Mouse (Mus musculus) lung, embryonic 14.5 days (tissue): ENCODE data around the gene Catsper3. TPM values are rescaled to one million over a fixed set of nuclear protein-coding genes. Genes with fewer than 3 reads are reported as not detected.

Experiments
- ATAC-seq: fragments of 200-750 bp; cut with Nextera tagmentation; 2 replicates; pipeline ENCODE4 v1.8.0; 2017; ENCODE audit warnings: mild to moderate bottlenecking, moderate TSS enrichment, moderate library complexity; ENCODE audit not compliant: insufficient read depth
- DNase-seq: peaks from one replicate; pipeline ENCODE4 v3.0.0-alpha.2; 2015
- H3K27ac ChIP-seq: fragments of 300-500 bp; sonication (generic); 2 replicates; pipeline ENCODE4 v1.5.1; 2014; ENCODE audit warnings: low read depth, mild to moderate bottlenecking, moderate library complexity
- H3K27me3 ChIP-seq: fragments of 300-500 bp; sonication (generic); 2 replicates; pipeline ENCODE4 v1.6.1; 2014; ENCODE audit warnings: low read length, control low read depth; ENCODE audit not compliant: insufficient read depth
- H3K36me3 ChIP-seq: fragments of 300-500 bp; sonication (generic); 2 replicates; pipeline ENCODE4 v1.6.1; 2014; ENCODE audit warnings: control low read depth; ENCODE audit not compliant: insufficient read depth
- H3K4me1 ChIP-seq: fragments of 300-500 bp; sonication (generic); 2 replicates; pipeline ENCODE4 v1.6.1; 2014; ENCODE audit warnings: antibody characterized with exemption, control low read depth; ENCODE audit not compliant: insufficient read depth
- H3K4me2 ChIP-seq: fragments of 300-500 bp; sonication (generic); 2 replicates; pipeline ENCODE4 v1.6.1; 2014; ENCODE audit warnings: mild to moderate bottlenecking
- H3K4me3 ChIP-seq: fragments of 300-500 bp; sonication (generic); 2 replicates; pipeline ENCODE4 v1.5.1; 2014; ENCODE audit warnings: low read depth, low read length
- H3K9ac ChIP-seq: fragments of 300-500 bp; sonication (generic); 2 replicates; pipeline ENCODE4 v1.6.1; 2014
- H3K9me3 ChIP-seq: fragments of 300-500 bp; sonication (generic); 2 replicates; pipeline ENCODE4 v1.6.1; 2016; ENCODE audit warnings: low read depth, low read length, control low read depth
- CTCF ChIP-seq: IDR thresholded peaks from 2 replicates; pipeline ENCODE4 v1.5.1; 2016; ENCODE audit warnings: antibody characterized with exemption, low read depth
- WGBS: fragments of 180-500 bp; shearing (Covaris S2); extraction: QIAGEN DNeasy Blood & Tissue Kit; methylation state at CpG from one replicate; pipeline ENCODE4 v1.1.7; 2014; 5-methylcytosine and 5-hydroxymethylcytosine counted together
- polyA plus RNA-seq: library from polyadenylated mRNA; unstranded; fragments of >200 nt; fragmentation: Nextera tagmentation; extraction: Ambion mirVana; gene quantifications from 2 replicates; pipeline ENCODE4 v1.2.1, GENCODE M21; 2014

Catsper3 gene
- polyA plus RNA-seq, 1 experiment from 2014 or later: 0.18 TPM

GRCm38 (mm10) chr13:55836786-55837780 lies 52.7 kb downstream of the Catsper3 start:
- H3K4me1 ChIP-seq: no peaks in the 10 kb centered on the region
- H3K9ac ChIP-seq: no peak overlapping the region
- peaks cover 94% of the 10 kb centered on the region for H3K27me3 ChIP-seq
- no peak overlapping the region for H3K27ac ChIP-seq
- H3K4me3 ChIP-seq: no peak overlapping the region
- 2% methylated on average over 32 of the region's 32 CpGs for WGBS
- ATAC-seq (no peak), DNase-seq (no peak)
- no peak for TF ChIP-seq CTCF
- no peaks in the 10 kb centered on the region for H3K9me3 ChIP-seq
- no peaks in the 10 kb centered on the region for H3K36me3 ChIP-seq
- no peak overlapping the region for H3K4me2 ChIP-seq

- no peak overlapping the region for H3K27ac ChIP-seq
- WGBS: 44% methylated on average over 14 of the region's 14 CpGs
- H3K9ac ChIP-seq: no peak overlapping the region
- no peaks in the 10 kb centered on the region for H3K36me3 ChIP-seq
- H3K4me2 ChIP-seq: no peak overlapping the region
- no peaks in the 10 kb centered on the region for H3K4me1 ChIP-seq
- peaks cover 67% of the 10 kb centered on the region for H3K27me3 ChIP-seq
- TF ChIP-seq CTCF: no peak
- H3K4me3 ChIP-seq: no peak overlapping the region
- no peak for ATAC-seq
- DNase-seq: no peak
- no peaks in the 10 kb centered on the region for H3K9me3 ChIP-seq
Measured at GRCm38 (mm10) chr13:55840223-55840622, 55.9 kb downstream of the Catsper3 start.

GRCm38 (mm10) chr13:55843700-55844099 lies 59.3 kb downstream of the Catsper3 start:
- Histone ChIP-seq H3K9me3 (no peaks in the 10 kb centered on the region), H3K27ac (no peak overlapping the region), H3K36me3 (no peaks in the 10 kb centered on the region), H3K4me2 (no peak overlapping the region), H3K27me3 (peaks cover 39% of the 10 kb centered on the region), H3K4me1 (peaks cover 8% of the 10 kb centered on the region), H3K9ac (no peak overlapping the region), H3K4me3 (no peak overlapping the region)
- TF ChIP-seq CTCF: peak; percentile 57
- DNase-seq (no peak), ATAC-seq (no peak)
- 88% methylated on average over 1 of the region's 1 CpGs for WGBS

- peak overlapping the region; percentile 41 for H3K4me2 ChIP-seq
- WGBS: 7% methylated on average over 10 of the region's 10 CpGs
- H3K9ac ChIP-seq: no peak overlapping the region
- H3K27ac ChIP-seq: peak overlapping the region; percentile 12; the same call in 1 of the 2 replicates
- no peak for TF ChIP-seq CTCF
- no peak overlapping the region for H3K4me3 ChIP-seq
- ATAC-seq (peak; percentile 39; the same call in 1 of the 2 replicates), DNase-seq (peak; percentile 55)
- H3K4me1 ChIP-seq: peaks cover 8% of the 10 kb centered on the region
- H3K36me3 ChIP-seq: no peaks in the 10 kb centered on the region
- H3K27me3 ChIP-seq: peaks cover 12% of the 10 kb centered on the region; the same call in 1 of the 2 replicates
- H3K9me3 ChIP-seq: no peaks in the 10 kb centered on the region
Measured at GRCm38 (mm10) chr13:55847805-55848204, 63.4 kb downstream of the Catsper3 start.

- Histone ChIP-seq H3K4me3 (no peak overlapping the region), H3K27ac (peak overlapping the region; percentile 12; the same call in 1 of the 2 replicates), H3K27me3 (peaks cover 12% of the 10 kb centered on the region; the same call in 1 of the 2 replicates), H3K36me3 (no peaks in the 10 kb centered on the region), H3K9ac (no peak overlapping the region), H3K9me3 (no peaks in the 10 kb centered on the region), H3K4me2 (peak overlapping the region; percentile 26; the same call in 1 of the 2 replicates), H3K4me1 (peaks cover 8% of the 10 kb centered on the region)
- no peak for TF ChIP-seq CTCF
- ATAC-seq (peak; percentile 71; the same call in 1 of the 2 replicates), DNase-seq (peak; percentile 71)
- 12% methylated on average over 13 of the region's 13 CpGs for WGBS
Measured at GRCm38 (mm10) chr13:55848604-55849190, 64.3 kb downstream of the Catsper3 start.

- Histone ChIP-seq H3K27ac (no peak overlapping the region), H3K4me1 (peaks cover 12% of the 10 kb centered on the region), H3K9ac (no peak overlapping the region), H3K4me3 (no peak overlapping the region), H3K27me3 (peaks cover 7% of the 10 kb centered on the region; the same call in 1 of the 2 replicates), H3K36me3 (no peaks in the 10 kb centered on the region), H3K4me2 (no peak overlapping the region), H3K9me3 (no peaks in the 10 kb centered on the region)
- no peak for ATAC-seq
- no peak for TF ChIP-seq CTCF
- 62% methylated on average over 5 of the region's 5 CpGs for WGBS
- DNase-seq: no peak
Measured at GRCm38 (mm10) chr13:55850726-55851125, 66.4 kb downstream of the Catsper3 start.

- Histone ChIP-seq H3K9ac (no peak overlapping the region), H3K27me3 (peaks cover 6% of the 10 kb centered on the region; the same call in 1 of the 2 replicates), H3K27ac (no peak overlapping the region), H3K4me2 (no peak overlapping the region), H3K9me3 (no peaks in the 10 kb centered on the region), H3K4me3 (no peak overlapping the region), H3K36me3 (no peaks in the 10 kb centered on the region), H3K4me1 (peaks cover 13% of the 10 kb centered on the region)
- DNase-seq: no peak
- ATAC-seq: no peak
- WGBS: 59% methylated on average over 3 of the region's 3 CpGs
- no peak for TF ChIP-seq CTCF
Measured at GRCm38 (mm10) chr13:55852205-55852604, 67.8 kb downstream of the Catsper3 start.
